Mouse (Mus musculus) cerebellum, postnatal 14 days (tissue): ENCODE measurements at regions not wholly inside any gene's neighbourhood (a gene's known extent, or its start where the extent isn't known, plus 50 kb on each side); places are given as distances from the start of the nearest gene placed in this dataset.

Source experiments
- DNase-seq, 2 experiments: peaks; one replicate each; pipeline ENCODE4 v3.0.0; 2021; ENCODE audit warnings: mixed read lengths in 2 of 2

DNA sequence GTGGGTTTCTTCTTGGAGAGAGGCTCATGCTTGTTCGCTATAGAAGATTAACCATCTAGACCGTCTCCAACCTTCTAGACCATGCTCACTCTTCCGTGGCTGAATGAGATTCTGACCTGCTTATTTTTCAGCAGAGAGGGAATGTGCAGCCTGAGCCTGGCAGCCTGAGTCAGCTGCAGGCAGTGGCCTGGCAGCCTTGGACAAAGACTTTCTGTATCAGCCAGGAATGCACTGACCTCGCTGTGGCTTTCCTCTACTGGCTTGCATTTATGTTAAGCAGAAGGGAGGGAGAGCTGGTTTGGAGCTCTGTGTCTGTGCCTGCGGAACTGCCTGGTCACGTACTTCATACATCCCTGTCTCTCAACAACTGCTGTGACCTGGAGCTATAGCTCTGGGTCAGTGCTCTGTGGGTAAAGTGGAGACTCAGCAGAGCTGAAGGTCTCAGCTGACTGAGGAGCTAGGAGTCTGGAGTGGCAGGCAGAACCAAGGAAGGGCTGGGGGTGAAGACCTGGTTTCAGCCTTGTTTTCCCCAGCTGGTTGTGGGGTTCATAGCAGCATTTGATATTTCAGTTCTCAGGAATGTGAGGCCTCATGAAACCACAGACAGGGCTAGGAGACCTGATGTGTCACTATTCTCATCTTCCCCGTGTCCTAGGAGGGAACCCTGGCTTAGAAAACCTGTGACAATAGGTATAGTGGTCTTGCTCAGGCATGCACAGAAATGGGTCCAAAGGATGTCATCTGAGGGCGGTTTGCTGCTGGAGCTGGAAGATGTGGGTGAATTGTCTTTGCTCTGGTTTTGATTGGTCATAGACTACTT lies 207.2 kb upstream of the Ncam1 start:
- DNase-seq = peak; percentile 52 to 54

DNA sequence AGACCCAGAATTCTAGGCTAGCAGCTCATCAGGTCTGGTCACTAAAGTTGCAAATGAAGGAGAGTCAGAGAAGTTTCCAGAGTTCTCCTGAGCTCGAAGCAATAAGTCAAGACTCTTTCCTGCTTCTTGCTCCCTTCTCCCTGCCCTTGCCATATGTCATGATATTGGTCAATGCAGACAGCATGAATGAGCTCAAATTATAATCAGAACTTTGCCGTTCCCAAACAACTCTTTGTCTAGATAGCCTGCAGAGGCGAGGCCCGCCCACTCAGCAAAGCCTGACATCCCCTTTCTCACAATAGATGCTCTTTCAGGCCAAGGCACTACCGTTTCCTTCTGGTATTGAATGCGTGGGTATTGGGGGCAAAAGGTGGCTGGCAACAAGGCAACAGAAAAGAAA lies 204.0 kb upstream of the Ncam1 start:
- no peak for DNase-seq

DNA sequence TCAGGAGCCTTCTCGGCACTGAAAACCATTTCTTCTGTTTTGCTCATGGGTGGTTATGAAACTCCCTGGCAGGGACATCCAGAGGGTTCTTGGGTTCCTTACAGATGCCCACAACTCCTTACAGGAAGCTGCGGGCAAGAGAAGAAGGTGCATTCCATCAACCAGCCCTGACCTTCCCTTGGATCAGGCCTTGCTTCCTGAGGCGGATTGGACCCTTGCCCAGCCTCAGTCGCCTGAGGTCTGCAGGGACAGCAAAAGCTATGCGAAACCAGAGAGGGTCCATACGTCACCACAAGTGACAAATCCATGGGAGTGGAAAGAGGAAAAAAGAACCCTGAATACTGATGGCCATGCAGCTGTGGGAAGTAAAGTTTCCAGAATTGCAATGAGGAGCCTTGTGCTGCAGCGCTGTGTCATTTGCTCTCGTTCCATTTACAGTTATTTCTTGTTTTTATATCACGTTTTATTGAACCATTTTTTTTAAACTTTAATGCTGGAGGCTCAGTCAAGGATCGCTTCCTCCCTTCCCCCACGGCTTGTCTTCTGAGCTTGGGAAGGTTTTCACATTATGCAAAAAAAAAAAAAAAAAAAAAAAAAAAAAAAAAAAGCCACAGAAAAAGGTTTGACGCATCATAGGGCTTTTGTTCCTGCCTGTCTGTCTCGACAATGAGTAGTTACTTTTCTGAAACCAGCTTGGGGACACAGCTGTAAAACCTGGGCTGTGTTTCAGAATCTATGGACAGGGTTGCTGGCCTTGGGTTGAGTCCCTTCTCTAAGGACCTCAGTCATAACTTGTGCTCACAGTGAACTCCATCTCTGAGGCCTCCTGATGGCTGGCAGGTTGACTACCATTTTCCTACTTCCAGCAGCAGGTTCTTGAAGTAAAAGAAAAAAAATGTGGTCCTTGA lies 202.0 kb upstream of the Ncam1 start:
- DNase-seq = peak; percentile 48 to 66

DNA sequence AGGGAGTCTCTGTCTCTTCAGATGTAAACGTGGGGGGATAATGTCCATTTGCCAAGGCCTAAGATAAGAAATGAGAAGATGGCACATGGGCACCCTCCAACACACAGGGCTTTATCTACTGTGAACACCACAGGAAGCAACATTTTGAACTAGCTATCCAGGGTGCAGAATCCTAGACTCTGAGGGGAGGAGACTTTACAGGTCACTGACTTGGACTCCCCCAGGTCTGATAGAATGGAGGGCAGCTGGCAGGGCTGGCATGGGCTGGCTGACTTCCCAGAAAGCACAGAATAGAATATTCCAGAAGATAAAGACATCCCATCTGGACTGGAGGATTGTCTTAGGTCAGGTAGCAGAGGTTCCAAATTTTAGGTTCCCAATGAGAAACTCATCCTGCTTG lies 201.2 kb upstream of the Ncam1 start:
- peak; percentile 51 to 55 for DNase-seq

- no peak for DNase-seq
Measured at GRCm38 (mm10) chr9:49998101-49998500, 199.4 kb upstream of the Ncam1 start.

DNA sequence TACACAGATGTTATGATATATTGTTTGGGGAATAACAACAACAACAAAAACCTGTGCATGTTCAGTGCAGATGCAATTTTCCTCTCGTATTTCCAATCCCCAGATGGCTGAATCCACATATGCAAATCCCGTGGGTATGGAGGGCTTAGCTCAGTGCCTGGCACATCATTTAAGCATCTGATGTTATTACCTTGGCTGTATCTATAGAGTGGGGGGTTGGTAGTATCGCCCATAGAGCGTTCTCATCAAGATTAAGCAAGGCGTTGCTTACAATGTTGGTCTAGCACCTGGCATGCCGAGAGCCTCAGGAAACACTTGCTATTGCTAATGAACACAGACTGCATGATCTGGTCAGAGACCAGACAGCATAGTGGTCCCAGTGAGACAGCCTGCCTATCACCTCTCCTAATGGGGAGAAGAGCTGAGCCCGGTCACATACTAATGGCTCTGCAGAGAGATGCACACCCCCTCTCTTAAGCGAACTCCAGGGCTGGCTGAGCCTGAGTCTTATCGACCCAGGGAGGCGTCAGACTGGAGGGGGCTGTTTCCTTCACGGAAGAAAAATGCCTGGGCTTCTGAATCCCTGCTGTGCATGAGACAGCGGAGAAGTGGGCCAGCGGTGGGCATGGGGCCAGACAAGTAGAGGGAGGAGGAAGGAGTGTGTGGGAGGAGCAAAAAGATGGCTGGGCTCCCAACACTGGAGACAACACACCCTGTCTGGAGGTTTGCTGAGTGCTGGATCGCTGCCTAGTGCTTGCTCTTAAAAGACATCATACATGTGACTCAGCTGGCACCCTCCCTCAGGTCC lies 190.9 kb upstream of the Ncam1 start:
- DNase-seq = peak; percentile 64 to 77

GRCm38 (mm10) chr9:49988064-49988463 lies 189.3 kb upstream of the Ncam1 start:
- DNase-seq = no peak

DNA sequence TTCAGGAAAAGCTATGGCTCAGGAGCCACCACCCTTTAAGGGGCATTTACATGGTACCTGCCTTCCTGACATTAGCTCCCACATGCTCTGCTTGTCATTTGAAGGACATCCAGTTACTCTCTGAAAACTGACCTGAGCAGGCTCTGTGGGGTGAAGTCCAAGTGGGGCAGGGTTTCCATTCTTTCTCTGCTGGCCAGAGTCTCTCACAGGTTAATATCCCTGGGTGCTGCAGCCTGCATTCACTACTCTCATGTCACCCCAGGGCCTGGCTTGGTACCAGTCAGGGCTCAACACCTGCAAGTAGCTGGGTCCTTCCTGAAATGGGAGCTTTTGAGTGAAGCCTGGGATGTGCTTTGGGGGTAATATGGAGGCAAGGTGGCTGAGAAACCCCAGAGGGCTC lies 188.8 kb upstream of the Ncam1 start:
- DNase-seq = no peak

DNA sequence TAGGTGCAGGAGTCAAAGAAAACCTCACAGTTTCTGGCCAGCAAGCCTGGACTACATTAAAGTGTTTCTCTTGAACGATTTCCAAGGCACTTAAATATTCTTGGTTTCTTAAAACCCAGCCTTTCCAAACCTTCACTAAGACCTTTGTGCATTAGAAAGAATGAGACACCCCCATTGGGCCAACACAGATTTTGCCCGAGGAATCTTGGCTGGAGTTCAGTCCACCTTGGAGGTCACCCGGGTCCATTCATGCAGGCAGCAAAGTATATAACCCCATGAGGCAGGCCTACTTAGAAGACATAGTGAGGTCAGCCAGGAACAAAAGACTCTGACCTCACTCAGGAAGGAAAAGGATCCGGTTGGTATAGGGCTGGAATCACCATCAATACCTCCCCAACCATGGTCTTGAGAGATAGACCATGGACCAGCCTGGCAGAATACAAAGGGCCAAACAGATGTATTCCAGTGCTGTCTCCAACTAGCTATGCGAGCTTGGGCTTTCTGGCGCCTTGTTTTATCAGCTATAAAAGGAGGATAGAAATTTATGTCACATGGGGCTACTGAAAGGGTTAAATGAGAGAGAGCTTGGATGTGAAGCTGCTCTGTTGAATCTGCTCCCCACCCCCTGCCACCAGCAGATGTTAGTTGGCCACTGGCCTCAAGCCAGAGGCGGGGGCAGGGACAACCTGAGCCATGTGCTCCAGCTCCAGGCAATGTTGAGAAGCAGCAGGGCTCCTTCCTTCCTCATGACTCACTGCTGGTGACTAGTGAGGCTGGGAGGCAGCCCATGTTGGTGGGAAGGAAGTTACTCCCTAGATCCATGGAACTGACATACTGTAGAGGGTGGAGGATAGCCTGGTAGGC lies 181.9 kb upstream of the Ncam1 start:
- peak; percentile 63 to 68 for DNase-seq

DNA sequence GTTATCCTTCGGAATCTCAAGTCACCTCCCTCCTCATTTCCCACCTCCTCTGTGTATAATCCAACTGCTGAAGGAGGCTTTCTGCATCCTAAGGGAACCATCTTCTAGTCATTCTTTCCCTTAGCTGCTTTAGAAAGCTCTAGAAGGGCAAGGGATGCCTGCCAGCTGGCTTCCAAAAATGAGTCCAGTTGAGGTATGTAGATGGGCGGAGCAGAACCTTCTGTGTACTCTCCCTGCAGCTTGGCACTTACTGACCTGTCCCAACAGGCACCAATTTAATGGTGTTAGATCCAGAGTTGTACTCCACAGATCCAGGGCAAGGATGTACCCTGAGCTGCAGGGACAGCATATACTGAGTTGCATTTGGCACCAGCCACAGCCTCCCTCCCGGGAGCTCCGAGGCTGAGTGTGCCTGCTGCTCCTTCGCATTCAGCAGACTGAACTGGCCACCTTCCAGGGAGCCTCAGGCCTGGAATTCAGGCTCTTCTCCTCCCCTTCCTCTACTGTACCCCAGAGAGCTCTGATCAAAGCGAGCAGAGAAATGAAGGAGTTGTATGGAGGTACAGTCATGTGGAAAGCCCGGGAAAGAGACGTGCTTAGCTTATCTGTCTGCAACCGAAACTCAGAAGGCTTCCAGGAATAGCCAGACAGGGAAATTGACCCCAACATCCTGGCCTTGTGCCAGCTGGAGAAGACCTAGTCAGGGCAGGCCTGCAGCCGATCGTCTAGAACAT lies 177.4 kb upstream of the Ncam1 start:
- peak; percentile 83 to 87 for DNase-seq

- no peak for DNase-seq
Measured at GRCm38 (mm10) chr9:49973974-49974495, 175.3 kb upstream of the Ncam1 start.

DNA sequence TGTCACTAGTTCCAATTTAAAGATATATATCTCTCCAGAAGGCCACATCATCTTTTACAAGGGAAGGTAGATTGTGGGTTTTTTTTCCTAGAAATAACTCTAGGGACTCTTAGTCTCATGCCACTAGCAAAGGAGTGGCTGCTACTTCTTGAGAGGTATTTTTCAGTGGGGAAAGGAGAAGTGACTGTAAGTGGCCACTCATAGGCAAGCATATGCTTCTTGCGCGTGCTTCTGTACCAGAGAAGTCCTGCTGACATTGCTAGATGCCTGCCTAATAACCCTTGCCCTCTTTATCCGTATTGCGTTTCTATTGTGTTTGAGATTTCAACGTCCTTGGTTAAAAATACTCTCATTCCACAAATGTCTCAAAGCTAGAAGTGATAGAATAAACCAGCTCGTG lies 170.7 kb upstream of the Ncam1 start:
- DNase-seq = no peak

- DNase-seq = no peak
Measured at GRCm38 (mm10) chr9:49964666-49965065, 165.9 kb upstream of the Ncam1 start.

DNA sequence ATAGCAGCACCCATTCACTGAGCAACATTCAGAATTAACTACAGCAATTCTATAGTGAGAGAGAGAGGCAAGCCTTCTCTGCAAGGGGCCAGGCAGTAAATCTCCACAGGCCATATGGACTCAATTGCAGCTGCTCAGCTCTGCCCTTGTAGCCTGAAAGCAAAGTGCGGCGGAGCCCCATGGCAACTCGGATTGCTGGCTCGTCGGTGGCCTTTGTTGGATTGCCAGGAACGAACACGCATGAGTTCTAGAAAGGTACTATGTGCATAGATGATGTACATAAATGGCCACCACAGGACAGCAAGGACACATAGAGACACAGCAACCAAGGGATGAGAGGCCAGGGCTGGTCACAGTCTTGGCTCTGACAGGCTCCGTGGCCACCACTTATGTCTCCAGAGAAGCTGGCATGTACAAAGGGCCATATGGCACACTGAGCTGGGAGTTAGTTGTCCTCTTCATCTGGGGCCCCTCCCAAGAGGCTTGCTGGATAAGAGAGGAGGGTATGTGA lies 163.9 kb upstream of the Ncam1 start:
- peak; percentile 42 to 54 for DNase-seq

DNA sequence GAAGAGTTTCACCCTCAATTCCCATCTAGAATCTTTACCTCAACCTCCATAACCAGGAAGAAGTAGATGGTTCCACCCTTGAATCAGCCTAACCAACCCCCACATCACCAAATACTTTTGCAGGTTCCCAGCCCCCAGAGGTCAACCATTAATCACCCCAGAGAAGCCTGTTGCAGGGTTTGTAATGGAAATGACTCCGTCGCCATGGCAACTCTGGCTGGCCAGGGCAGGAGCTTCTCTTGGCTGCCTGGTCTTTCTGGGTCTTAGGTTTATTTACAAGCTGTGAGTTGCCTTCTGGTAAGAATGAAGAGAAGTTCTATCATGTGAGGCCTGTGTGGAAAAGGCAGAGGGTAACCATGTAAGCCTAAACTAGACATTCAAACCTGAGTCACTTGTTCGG lies 163.2 kb upstream of the Ncam1 start:
- DNase-seq = peak; percentile 53 to 59

DNA sequence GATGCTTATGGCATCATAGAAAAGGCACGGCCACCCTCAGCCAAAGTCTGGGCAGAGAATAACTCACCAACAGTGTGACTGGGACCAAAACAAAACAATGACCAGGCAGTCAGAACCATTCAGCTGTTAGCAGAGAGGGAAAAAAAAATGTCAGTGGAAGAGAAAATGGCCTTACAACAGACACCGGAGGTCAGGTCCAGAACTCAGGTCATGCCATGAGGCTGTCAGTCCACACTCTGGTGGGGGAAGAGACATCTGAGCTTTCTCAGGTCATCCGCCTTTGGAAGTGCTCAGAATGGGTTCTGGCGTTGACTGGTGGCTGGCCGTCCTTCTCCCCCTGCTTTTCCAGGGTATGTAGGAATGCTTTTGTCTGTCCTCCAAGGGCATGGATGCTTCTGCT lies 162.6 kb upstream of the Ncam1 start:
- no peak for DNase-seq

GRCm38 (mm10) chr9:49959987-49960386 lies 161.3 kb upstream of the Ncam1 start:
- DNase-seq = no peak

- DNase-seq = no peak
Measured at GRCm38 (mm10) chr9:49958890-49959289, 160.2 kb upstream of the Ncam1 start.

GRCm38 (mm10) chr9:49954601-49955000 lies 155.9 kb upstream of the Ncam1 start:
- no peak for DNase-seq

- DNase-seq = no peak
Measured at GRCm38 (mm10) chr9:49950321-49950720, 151.6 kb upstream of the Ncam1 start.

DNA sequence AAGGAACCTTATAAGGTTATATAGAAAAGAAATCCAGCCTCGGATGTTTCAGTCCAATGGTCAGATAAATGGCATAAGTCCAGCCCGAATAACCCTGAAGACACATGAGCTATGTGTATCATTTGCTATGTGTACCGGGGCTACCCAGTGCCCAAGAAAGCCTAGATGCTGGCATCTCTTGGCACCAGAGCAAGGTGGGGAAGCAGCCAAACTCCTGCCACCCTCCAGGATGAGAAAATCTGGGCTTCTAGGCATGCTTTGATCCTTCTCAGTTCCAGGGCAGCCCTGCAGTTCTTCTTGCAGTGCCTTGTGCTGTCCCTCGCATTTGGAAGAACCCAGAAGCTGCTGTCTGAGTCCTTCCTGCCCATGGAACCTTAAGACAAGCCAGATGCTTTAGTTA lies 149.8 kb upstream of the Ncam1 start:
- peak; percentile 27 to 36 for DNase-seq
